Mouse (Mus musculus) cerebellum, postnatal 25 days (tissue): Measurements from ENCODE around the gene Grik3.

Source experiments
- DNase-seq, 2 experiments: peaks; one replicate each; pipeline ENCODE4 v3.0.0; 2021; ENCODE audit warnings: mixed read lengths in 2 of 2

Gene Grik3

DNA sequence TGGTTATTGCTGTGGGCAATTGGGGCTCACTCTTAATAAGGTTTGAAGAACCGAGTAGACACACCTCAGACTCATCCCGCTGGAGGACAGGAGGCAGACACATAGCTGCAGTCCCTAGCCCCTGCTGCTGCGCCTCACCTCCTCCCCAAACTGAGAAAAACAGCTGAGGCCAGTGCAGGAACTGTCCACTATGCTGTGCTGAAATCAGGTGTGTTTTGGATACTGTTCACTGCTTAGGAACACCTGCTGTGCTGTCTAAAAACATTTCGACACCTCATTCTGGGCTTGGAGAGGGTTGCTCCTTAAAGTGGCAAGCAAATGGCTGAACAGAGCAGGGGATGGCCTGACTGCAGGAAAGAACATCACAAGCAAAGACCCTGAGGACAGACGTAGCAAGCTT lies 57.7 kb downstream of the Grik3 start:
- DNase-seq = no peak

DNA sequence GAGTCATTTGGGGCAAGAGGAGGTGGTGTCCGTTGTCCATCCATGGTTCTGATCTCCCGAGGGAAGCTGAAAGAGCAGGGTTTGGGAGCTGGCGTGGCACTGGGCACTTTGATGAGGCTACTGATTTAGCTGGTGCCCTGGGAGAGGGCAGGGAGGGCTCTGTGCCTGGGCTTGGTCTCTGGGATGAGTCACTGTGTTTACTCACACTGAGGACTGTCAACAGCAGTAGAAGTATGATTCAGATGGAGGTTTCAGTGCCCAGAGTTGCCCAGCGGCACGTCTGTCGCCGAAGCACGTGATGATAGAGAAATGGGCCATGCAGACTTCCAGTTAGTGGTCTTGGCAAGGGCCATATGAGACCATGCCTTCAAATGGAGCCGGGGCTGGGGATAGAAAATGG lies 63.3 kb downstream of the Grik3 start:
- no peak for DNase-seq

DNA sequence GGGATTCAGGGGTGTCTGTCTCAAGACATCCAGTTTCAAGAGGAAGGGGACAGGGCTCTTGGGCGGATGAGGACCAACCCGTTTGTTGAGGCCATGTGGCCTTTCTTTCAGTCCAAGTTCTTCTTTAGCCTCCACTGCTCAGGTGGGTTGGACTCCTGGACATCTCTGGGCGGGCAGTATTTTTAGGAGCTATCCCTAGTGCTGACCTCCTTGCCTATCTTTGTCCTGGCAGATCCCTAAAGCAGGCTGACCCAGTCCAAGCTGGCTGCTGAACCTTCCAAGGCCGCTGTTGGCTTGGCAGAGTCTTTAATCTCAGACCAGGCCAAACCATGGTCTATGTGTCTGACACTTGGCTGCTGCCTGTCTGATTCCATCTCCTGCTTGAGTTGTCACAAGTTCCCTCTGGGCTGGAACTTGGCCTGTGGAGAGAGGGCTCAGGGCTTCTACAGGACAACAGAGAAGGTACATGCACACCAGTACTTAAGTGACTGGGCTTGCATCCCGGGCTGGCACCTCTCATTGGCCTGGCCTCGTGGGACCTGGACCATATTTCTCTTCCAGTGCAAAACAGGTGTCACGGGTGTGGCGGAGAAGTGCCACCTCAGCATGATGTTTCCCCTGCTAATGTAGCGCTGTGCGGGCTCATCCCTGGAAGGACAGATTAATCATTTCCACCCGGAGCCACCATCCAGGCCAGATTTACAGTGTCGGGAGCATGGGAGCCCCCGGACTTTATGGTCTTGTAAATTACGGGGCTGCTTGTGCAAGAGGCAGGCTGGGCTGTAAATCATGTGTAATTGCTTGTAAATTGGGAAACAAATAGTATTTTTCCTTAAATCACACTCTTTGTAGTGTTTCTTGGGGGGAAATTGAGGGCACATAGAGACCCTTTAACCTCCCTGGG lies 66.2 kb downstream of the Grik3 start:
- DNase-seq = peak; percentile 36 to 53

DNA sequence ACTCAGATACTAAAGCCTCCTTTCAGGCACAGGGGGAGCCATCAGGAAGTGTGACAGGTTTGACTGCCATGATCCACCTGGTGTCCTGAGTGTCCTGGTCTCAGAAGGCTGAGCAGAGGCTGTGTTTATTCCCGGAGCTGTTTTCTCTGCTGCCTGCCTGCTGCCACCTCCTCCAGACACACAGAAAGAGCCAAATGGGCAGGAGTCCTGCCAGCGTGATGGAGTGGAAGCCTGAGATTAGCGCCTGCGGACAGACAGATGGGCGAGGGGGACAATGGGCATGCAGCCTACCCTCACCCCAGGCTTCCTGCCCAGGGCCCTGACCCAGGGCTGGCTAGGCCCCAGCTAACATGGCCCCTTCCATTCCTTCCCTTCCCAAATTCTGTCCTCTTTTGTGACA lies 69.1 kb downstream of the Grik3 start:
- peak; percentile 67 to 79 for DNase-seq

DNA sequence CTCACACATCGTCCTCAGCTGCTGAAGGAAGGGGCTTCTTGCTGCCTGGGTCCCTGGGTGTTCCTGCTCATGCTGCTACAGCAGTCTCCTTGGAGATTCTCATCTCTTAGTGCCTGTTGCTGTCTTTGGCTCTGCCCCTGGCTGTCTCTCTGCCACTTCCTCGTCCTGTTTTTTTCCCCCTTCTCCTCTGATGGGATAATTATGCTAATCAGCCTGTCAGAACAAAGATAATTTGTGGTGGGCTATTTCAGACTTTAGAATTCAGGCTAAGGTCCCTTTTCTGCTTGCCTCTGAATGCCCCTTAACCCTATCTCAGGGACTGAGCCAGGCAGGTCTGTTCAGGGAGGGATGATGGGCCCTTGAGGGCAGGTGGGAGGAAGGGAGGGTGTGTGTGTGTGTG lies 70.3 kb downstream of the Grik3 start:
- no peak for DNase-seq

DNA sequence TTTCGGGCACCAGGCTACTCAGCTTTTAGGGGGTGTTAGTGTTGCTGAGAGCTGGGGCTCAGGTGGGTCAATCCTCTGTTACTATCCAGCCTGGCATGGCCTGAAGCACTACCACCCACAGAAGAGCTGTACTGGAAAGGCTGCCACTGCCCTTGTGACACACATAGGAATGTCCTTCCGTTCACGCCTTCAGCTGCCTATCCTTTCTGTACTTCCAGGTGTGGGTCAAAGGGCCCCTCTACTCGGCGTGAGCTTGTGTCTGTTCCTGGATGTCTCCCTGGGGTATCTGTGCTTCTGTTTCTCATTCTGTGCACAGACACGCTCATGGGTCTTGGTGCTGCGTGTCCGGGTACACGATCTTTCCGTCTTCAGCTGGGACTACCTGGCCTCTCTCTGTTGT lies 73.1 kb downstream of the Grik3 start:
- DNase-seq = no peak

DNA sequence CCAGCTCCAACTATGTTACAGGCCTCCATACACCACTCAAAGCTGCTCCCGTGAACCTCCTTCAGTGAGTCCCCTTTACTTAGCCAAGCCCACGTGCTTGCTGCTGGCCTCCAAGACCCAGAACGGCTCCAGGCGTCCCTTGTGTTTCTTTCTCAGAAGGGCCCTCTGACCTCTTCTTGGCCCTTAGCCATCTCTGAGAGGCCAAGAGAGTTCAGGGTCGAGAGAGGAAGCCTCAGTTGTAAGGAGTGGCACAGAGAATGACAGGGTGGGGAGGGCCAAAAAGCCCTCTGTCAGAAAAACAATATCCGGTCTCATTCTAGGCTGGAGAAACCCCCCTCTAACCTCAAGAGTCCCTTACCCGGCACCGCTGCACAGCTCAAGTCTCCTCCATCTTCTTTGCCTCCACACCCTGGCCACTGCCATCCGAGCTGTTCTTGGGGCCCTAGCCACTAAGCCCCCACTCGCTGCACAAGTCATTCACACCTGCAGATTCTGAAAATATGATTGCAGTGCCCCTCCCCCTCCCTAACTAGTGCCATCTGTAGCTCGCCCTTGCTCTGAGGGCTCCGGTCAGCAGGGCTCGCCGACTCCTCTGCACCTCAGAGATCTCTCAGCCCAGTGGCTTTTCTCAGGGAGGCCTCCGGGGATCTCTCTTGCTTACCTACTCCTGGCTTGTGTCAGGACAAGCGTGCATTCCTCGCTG lies 73.7 kb downstream of the Grik3 start:
- DNase-seq = no peak

DNA sequence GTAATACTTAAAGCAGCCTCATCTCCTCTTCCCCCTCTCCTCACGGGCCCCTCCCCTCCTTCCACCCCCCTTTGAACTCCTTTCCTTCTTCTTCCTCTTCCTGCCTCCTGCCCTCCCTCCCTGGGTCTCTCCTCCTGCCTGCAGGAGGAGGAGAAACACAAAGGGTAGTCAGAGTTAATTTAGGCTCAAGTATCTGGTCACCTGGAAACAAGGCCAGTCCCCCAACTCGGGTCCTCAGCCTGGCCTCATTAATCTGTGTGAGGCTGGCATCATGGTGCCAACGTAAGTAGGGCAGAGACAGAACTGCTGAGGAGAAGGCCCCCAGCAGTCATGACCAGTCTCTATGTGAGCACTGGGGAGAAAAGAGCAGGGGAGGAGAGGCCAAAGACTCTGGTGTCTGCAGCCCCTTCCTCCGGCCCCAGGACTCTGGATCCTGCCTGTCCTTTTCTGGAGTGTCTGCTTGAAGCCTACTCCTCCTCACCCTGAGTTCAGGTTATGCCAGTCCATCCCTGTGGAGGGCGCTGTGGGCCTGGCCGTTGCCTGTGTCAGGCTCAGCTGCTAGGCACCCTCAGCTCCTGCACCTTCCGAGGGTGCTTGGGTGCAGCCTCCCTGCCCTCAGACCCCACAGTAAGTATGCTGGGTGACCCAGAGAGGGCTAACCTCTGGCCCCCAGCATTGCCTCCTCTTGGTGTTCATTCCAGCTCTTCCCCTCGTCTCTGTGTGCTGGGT lies 75.4 kb downstream of the Grik3 start:
- DNase-seq = peak in 1 of 2 experiments; percentile 28

DNA sequence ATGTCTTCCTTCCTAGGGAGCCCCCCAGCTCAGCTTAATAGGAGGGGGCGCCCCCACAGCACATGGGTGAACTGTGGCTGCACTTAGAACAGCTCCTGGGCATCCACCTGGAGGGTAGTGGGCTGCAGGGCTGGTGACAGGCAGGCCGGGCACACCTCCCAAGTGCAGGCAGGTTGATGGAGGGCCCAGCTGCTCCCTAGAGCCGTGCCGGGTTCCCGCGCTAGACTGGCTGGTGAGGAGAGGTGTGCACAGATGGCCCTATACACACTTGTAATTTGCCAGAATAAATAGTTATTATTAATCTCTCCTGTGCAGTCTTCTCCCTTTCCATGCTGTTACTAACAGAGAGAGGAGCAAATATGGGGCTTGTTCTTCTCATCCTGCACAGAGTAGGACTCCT lies 77.7 kb downstream of the Grik3 start:
- no peak for DNase-seq

DNA sequence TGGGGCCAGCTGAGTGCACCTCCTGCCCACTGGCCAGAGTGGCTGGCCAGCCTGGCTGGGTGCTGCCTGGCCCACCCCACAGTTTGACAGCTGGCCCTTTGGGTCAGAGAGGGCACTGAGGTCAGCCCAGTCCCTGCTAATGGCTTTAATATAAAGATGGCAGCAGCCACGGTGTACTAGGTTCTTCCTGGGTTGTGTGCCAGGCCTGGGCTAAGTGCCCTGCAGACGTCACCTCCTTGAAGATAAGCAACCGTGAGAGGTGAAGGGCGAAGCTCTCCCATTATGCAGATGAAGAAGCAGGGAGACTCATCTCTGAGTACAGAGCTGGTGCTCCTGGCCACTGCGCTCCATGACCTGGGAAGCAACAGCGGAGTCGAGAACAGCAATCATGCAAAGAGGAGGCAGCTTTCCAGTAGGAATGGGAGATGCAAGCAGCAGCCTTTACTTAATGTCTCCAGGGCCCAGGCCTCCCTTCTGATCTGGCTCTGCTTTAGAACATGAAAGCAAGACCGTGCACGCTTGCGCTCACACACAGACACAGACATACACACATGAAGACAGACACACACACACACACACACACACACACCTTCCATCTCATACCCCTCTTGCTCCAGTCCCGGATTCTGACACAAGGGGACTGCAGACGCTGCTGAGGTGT lies 81.3 kb downstream of the Grik3 start:
- DNase-seq = no peak

DNA sequence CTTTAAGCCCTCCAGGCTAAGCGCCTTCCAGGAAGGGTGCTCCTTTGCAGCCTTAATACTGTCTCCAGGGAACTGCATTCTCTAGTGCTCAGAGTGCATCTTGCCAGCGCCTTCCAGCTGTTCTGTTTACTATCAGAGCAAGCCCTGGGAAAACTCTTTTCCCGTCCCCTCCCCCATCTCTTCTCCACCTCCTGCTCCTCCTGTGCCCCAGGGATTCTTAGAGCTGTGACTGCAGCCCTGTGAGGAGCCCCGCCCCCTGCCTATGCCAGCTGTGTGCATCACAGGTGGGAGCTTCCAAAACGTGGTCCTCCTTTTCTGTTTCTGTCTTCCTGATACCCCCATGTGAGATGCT lies 81.8 kb downstream of the Grik3 start:
- DNase-seq = no peak

DNA sequence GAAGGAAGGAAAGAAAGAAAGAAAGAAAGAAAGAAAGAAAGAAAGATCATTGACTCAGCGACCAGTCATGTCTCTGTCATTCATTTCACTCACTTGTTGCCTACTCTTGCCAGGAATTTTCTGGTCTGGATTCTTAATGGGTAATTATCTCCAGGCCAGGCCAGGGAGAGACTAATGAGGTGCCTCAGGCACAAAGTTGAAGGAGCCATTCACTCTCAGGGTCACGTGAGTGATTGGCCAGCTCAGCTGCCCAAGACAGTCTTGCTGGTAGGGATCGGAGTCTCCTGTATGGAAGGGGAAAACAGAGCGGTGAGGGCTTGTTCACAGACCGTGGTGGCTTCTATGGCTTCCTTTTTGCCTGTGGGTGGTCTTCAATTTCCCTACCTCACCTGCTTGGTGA lies 82.5 kb downstream of the Grik3 start:
- no peak for DNase-seq

DNA sequence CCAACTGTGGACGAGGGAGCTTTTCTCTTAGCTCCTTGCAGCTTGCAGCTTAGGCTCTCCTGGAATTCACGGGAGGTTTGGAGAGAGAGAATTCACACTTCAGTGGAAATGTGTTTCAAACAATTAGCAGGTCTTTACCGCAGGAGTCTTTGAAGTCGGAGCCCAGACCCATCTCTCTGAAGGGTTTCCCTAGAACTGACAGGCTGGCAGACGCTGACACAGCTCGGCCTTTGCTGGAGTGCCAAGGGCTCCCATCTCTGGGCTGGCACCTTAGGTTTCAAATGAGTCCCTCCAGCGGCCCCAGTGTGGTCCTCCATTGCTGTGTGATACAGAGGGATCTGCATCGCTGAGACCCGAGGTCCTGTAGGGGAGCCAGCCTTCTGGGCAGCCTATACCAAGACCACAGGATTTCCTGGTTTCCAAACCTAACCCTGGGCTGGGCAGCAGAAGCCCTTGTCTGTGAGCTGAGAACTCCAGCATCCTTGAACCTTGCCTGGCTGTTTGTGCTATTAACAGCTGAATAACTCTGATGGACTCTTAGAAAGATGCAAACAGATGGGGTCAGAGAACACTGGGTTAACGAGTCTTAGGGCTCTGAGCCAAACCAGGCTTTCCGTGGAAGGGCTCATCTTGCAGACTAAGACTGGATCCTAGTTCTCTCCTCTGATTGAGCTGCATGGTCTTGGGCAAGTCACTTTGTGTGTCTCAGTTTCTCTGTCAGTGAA lies 83.6 kb downstream of the Grik3 start:
- no peak for DNase-seq

DNA sequence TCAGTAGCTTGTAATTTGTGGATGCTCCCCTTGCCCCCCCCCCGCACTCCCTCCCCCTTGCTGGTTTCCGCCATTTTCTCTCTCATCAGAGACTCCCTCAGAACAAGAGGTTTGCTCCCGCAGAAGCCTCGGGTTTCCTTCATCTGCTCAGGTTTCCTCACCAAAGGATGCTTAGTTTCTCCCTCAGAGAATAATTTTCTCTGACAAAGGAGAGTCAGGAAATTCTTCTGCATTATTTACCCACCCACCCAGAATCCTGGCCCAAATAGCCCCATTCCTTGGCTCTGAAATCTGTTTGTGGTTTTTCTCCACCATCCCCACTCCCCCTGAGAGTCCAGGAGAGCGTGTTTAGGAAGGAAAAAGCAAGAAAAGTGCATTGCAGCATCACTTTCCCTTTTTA lies 89.8 kb downstream of the Grik3 start:
- no peak for DNase-seq

DNA sequence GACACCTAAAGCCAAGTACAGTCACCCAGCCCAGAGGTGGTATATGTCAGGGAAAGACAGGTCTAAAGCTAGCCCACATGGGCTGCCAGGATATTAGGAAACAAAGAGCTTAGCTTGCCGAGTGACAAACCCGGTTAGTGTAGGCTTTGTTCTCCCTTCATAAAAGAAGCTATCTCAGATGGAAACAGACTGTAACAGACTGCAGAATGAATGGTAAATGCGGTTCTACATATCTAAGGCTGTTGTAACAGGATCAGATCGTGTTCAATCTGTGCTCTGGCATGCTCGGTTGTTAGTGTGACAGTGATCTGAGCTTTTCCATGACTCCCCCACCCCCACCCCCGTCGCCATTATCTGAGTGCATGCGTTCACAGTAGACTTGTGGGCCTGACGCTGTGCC lies 92.8 kb downstream of the Grik3 start:
- DNase-seq = no peak

DNA sequence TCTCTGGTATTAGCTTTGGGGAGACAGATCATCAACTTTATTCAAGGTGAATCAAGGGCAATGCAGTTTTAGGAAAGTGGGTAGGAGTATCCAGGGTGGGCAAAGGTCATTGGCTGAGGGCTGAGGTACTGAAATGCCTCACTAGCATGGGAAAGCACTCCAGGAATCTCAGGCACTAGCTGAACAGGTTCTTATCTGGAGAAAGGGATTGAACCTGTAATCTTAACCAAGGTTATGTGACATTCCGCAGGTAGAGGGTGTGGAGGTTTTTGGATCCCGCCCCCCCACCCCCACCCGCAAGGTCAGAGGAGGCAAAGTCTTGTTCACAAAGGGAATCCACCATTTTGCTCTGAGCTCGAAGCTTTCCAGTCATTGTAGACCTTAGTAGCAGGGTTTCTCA lies 93.4 kb downstream of the Grik3 start:
- DNase-seq = no peak

DNA sequence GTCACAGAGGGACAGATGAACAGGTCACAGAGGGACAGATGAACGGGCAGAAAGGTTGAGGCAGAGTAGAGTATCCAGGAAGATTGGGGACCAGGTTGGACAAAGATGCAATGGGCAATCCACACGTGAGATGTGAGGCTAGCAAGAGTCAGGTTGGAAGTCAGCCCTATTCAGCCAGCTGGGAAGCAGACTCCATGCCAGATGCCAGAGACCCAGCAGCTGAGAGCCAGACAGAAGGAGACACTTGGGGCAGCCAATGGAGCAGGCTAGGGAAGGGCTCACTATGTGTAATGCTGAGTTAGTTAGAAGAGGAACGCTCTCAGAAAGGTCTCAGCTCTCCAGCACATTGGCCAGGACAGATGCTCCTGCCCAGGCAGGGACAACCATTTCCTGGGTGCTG lies 94.2 kb downstream of the Grik3 start:
- DNase-seq = no peak

DNA sequence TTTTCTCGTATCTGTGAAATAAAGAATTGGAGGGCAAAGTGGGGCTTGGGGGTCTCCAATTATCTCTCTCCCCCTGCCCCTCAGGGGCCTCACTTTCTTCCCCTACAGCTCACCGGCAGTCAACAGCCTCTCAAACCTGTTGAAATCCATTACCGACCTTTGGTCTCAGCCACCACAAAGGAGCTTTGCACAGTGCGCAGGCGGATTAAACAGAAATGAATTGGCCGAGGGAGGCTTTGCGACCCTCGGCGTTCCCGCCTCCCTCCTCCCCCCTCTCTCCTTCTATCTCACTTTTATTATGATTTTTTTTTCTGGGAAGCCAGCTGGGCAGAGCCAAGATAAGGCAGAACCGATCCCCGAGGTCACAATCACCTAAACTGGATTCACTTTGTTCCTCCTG lies 97.1 kb downstream of the Grik3 start:
- no peak for DNase-seq

DNA sequence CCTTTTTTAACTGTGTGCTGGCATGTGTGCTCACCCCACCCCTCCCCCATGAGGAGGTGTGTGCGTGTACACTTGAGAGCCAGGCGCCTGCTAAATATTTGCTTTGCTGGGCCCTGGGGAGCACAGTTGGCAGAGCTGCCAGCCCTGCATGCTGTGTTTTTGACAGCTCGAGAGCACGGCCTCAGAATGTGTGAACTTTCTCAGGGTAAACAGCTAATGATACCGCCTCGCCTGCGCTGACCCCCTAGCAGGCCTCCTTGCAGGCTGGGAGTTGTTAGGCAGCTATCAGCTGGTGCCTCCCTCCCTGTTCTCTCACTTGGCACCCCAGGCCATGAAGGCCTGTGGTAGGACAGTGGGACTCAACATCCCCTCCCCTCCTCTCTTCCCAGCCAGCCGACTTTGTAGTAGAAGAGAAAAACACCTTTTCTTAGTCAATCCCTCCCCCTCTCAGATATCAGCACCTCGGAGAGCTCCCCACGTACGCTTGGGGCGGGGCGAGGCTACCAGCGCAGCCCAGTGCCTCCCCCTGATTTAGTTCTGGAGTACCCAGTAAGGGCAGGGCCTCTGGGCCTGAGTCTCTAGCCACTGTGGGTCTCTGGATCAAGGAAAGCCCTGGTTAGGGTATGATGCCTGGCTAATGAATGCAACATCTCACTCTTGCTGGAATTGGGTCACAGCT lies 99.9 kb downstream of the Grik3 start:
- DNase-seq = no peak

DNA sequence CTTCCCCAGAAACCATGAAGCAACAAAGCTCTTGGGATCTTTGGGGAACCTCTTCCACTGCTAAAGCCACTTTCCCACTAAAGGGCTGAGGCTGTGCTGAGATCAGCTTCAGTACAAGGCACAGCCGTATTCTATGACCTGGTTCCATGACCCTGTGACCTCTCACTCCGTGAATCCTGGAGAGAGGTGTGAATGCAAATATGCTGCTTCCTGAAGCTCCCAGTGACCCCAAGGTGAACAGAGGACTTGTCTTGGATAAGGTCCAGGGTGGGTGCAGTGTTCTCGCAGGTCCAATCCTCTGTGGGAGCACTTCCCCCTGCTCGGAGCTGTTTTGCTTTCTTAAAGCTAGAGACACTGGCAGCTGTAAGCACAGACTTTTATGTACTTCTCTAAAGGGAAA lies 102.2 kb downstream of the Grik3 start:
- DNase-seq = no peak

DNA sequence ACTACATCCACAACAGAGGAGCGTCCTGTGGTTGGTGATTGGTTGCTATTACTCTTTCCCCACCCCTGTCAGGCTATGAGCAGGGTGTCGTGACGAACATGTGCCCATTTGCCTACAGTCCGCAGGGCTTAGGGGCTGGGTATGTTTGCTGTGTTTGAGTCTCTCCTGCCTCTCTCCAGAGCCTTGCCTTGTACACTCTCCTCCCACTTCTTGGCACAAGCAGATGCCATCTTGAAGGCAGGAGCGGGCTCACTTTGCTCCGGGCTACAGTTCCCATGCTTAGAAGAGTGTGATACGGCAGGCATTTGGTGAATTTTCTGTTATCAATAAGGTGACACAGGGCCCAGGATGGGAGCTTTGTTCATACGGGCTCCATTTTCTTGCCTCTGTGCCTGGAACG lies 104.5 kb downstream of the Grik3 start:
- DNase-seq = no peak

DNA sequence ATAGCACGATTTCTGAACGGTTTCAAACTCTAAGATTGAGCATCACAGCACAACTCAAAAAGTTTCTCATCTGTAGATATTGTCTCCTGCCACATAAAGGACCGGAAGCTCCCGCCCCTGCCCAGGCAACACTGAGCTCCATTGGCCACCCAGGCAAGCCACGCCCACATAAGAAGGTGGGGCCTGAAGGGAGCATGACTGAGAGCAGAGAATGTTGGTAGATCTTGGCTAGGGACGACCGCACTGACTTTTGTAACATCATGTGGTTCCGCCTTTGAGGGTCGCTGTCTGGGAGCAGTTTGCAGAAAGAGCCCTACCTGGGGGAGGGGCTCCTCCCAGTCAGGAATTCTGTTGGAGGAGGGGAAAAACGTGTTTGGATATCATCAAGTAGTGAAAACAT lies 108.2 kb downstream of the Grik3 start:
- DNase-seq = no peak
